Mouse (Mus musculus): ENCODE measurements around the gene Ddah1. TPM values are rescaled to one million over a fixed set of nuclear protein-coding genes. Genes with fewer than 3 reads are reported as not detected.

Ddah1 gene
- polyA plus RNA-seq, 1 experiment from 2014 or later = 55.0 TPM

DNA sequence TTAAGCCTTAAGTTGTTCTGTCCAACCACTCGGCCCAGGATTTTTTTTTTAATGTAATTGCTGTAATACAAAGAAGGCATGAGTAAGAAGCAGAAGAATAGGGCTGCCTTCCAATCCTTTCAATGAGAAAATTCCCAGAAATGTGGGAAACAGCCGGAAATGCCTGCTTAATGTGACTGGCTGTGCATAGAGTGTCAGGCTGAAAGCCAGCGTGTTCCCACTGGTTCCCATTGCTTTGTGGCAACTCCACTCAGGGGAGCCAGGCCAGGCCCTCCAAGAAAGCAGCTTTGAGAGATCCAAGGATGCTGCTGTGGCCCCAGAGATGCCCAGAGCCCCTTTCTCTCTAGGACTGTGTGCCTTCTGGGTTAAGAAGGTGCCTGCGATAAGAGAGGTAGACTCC lies 126.9 kb downstream of the Ddah1 start:
- Histone ChIP-seq H3K27ac (peak overlapping the region; percentile 42), H3K27me3 (ENCODE audit: insufficient read depth, poor library complexity, severe bottlenecking) (no peaks in the 10 kb centered on the region), H3K4me1 (peaks cover 34% of the 10 kb centered on the region), H3K4me3 (no peak overlapping the region), H3K36me3 (no peaks in the 10 kb centered on the region), H3K9me3 (no peaks in the 10 kb centered on the region)
- 73% methylated on average over 4 of the region's 4 CpGs for WGBS
- DNase-seq (ENCODE audit: low spot score) = no peak

DNA sequence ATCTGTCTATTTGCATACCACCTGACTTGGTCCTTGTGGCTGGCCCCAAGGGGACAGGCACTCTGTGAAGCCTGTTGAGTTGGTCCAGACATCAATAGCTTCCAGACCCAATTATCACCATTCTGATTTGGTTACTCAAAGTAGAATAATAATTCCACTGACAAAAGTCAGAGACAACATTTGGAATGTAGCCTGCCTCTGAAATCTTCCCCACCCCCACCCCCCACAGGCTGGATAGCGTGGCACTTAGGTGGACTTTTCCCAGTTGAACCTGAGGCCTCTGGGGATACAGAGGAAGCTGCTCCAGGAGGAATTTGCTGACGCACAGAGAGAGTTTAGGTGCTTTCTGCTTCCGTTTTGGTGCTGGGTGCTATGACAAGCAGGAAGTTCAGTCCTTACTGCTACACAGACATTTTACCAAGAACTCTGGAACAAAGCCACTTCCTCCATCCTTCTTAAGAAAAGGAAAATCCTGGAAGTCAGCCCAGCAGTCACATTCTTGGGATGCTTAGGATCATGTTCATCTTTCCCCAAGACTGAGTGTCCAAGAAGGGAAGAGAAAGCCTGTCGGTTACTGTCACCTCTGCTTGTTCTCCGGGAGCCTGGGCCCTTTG lies 127.5 kb downstream of the Ddah1 start:
- Histone ChIP-seq H3K9me3 (no peaks in the 10 kb centered on the region), H3K27me3 (ENCODE audit: insufficient read depth, poor library complexity, severe bottlenecking) (no peaks in the 10 kb centered on the region), H3K27ac (peak overlapping the region; percentile 71), H3K4me3 (no peak overlapping the region), H3K4me1 (peaks cover 37% of the 10 kb centered on the region), H3K36me3 (no peaks in the 10 kb centered on the region)
- 24% methylated on average over 5 of the region's 5 CpGs for WGBS
- DNase-seq (ENCODE audit: low spot score) = no peak

DNA sequence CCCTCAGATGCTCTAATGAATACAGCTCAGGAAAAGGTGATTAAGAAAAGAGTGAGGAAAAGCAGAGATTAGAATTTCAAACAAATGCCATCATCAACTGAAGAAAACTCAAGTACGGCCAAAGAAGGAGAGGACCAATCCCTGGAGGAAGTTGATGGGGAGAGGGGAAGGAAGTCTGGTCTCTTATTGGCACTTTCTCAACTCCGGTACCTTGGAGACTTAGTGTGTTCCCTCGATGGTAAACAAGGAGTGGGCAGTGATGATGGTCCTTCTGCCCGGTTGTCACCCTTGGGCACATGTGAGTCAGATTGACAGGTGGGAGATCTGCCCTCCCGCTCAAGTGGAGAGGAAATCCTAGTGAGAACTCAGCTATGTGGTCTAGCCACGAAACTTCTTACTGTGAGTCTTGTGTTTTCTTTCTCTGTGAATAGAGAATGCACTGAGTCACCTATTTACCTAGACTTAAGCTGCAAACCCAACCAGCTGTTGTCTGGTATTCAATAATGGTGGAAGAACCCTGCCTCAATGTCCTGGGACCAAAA lies 129.0 kb downstream of the Ddah1 start:
- peaks cover 41% of the 10 kb centered on the region for H3K4me1 ChIP-seq
- DNase-seq (ENCODE audit: low spot score) = no peak
- H3K27ac ChIP-seq = no peak overlapping the region
- H3K36me3 ChIP-seq = no peaks in the 10 kb centered on the region
- WGBS = 59% methylated on average over 6 of the region's 6 CpGs
- no peaks in the 10 kb centered on the region for H3K27me3 ChIP-seq (ENCODE audit: insufficient read depth, poor library complexity, severe bottlenecking)
- H3K4me3 ChIP-seq = no peak overlapping the region
- H3K9me3 ChIP-seq = no peaks in the 10 kb centered on the region

DNA sequence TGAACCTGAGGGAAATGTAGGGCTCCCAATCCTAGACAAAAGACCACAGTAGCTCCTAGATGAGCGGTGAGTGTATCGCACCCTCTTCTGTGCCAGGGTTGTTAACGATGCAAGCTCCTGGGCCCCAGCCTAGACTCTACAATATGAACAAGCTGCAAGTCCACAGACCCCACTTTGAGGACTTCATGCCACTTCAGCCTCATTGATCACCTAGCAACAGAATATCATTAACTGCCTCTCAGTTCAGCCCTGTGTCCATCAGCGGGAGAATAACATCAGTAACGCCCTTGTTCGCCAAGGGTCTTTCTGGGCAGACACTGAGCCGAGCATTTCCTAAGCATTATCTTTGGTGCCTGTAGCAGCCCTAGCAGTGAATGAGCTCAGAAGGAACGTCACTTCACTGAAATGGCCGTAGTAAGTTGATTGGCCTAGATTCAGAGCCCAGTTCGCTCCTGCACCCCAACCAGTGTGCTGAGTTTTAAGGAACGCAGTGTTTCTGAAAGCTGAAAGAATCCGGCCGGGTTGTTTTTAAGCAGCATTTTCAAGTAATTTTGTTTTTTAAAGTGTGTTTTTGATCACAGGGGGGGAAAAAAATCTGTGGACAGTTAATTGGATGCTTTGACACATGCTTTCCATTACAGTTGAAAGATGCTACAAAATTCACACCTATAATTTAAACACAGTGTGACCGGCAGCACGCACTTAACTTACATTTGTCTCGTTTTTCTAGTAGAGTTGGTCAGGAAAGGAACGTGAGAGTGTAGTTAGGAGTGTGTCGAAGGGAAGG lies 132.1 kb downstream of the Ddah1 start:
- 72% methylated on average over 18 of the region's 18 CpGs for WGBS
- peak overlapping the region; percentile 72 for H3K27ac ChIP-seq
- no peak for DNase-seq (ENCODE audit: low spot score)
- H3K27me3 ChIP-seq (ENCODE audit: insufficient read depth, poor library complexity, severe bottlenecking) = no peaks in the 10 kb centered on the region
- H3K4me1 ChIP-seq = peaks cover 36% of the 10 kb centered on the region
- no peaks in the 10 kb centered on the region for H3K36me3 ChIP-seq
- H3K9me3 ChIP-seq = no peaks in the 10 kb centered on the region
- no peak overlapping the region for H3K4me3 ChIP-seq

DNA sequence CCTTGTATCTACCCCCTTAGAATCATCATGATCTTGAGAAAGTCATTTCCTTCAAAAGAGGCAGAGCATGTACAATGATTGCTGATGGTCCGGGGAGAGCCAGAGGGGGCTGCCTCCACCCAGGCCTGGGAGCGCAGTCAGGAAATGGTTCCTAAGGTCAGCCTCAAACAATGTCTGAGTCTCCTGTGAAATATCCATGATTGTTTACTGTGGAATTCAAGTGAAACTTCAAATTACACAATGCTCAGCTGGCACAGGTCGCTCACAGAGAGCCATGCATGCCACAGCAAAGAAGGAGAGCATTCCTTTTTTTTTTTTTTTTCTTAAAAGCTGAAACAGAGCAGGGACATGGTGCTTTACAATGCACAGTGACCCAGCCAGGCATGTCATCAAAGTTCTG lies 134.0 kb downstream of the Ddah1 start:
- no peaks in the 10 kb centered on the region for H3K27me3 ChIP-seq (ENCODE audit: insufficient read depth, poor library complexity, severe bottlenecking)
- H3K9me3 ChIP-seq = no peaks in the 10 kb centered on the region
- WGBS = 73% methylated on average over 3 of the region's 3 CpGs
- H3K4me3 ChIP-seq = no peak overlapping the region
- no peak overlapping the region for H3K27ac ChIP-seq
- peaks cover 31% of the 10 kb centered on the region for H3K4me1 ChIP-seq
- H3K36me3 ChIP-seq = no peaks in the 10 kb centered on the region
- no peak for DNase-seq (ENCODE audit: low spot score)

DNA sequence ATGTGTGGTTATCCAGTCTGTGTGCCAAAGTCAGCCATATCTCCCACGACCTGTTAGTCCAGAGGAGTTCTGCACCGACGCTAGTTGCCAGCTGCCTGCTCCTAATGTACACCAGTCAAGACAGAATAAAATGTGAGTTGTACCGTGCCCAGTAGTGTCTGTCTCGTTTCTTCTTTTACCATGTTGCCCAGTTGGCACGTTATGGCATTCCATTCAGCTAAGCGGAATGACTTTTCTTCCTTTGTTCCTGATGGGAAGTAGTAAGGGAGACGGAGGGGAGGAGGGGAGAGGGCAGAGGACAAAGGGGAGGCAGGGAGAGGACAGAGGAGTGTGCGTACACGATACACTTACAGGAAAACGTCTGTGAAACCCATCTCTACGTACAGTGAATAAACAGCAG lies 135.7 kb downstream of the Ddah1 start:
- H3K27me3 ChIP-seq (ENCODE audit: insufficient read depth, poor library complexity, severe bottlenecking) = no peaks in the 10 kb centered on the region
- WGBS = 81% methylated on average over 12 of the region's 12 CpGs
- no peak for DNase-seq (ENCODE audit: low spot score)
- H3K36me3 ChIP-seq = no peaks in the 10 kb centered on the region
- no peak overlapping the region for H3K4me3 ChIP-seq
- H3K9me3 ChIP-seq = no peaks in the 10 kb centered on the region
- H3K4me1 ChIP-seq = peaks cover 35% of the 10 kb centered on the region
- H3K27ac ChIP-seq = no peak overlapping the region

DNA sequence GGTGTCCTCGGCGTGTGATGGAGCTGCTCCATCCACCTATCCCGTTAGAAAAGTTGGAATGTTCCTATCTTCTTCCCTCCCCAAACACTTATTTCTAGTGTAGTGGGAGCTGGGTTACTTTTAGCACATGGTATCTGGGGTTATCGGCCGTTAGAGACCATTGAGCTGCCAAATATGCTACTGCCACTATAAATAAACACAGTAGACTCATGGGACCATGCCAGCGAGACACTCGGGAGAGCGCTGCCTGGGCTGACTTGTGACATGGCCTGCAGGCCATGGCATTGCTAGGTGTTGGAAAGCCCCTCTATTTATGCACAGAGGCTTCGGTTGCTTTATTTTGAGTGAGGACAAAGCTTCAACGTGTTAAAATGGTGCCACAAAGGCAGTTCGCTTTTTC lies 139.3 kb downstream of the Ddah1 start:
- WGBS = 43% methylated on average over 11 of the region's 11 CpGs
- Histone ChIP-seq H3K27ac (peak overlapping the region; percentile 74; the same call in 1 of the 2 replicates), H3K9me3 (no peaks in the 10 kb centered on the region), H3K4me1 (peaks cover 33% of the 10 kb centered on the region), H3K36me3 (no peaks in the 10 kb centered on the region), H3K27me3 (ENCODE audit: insufficient read depth, poor library complexity, severe bottlenecking) (no peaks in the 10 kb centered on the region), H3K4me3 (no peak overlapping the region)
- peak; percentile 79 for DNase-seq (ENCODE audit: low spot score)

DNA sequence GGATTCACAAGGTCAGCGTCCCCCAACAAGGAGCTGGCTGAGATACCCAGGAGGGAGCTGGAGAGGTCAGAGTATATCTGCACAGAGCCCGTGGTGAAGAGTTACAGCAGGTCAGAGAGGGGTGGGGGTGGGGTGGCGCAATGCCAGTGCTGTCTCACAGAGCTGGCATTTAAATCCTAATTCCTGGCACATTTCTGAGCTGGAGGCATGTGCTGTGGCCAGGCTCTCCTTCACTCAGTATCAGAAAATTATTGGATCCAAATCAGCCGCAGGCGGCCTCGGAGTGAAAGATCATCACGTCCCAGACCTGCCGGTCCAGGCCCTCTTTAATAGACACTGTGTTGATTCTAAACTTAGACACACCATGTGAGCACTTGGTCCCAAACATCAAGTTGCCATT lies 141.4 kb downstream of the Ddah1 start:
- Histone ChIP-seq H3K27ac (peak overlapping the region; percentile 75), H3K9me3 (no peaks in the 10 kb centered on the region), H3K36me3 (no peaks in the 10 kb centered on the region), H3K27me3 (ENCODE audit: insufficient read depth, poor library complexity, severe bottlenecking) (no peaks in the 10 kb centered on the region), H3K4me3 (no peak overlapping the region), H3K4me1 (peaks cover 33% of the 10 kb centered on the region)
- DNase-seq (ENCODE audit: low spot score) = no peak
- WGBS = 66% methylated on average over 8 of the region's 8 CpGs

DNA sequence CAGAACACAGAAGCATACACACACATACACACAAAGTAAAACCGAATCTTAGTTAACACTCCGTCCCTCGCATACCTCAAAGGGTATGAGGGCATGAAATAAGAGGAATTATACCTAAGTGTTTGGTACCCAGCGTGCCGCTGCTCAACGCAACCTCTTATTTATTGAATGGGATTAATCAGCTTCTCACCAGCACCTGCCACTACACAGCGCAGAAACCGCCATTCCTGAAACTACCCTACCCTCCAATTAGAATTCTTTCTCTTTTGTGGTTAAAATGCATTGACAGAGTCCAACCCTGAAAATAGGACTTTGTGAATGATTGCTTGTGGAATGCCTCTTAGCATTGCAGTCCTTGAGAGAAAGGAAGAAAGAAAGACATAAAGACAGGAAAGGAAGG lies 145.1 kb downstream of the Ddah1 start:
- DNase-seq (ENCODE audit: low spot score) = no peak
- Histone ChIP-seq H3K27ac (no peak overlapping the region), H3K9me3 (no peaks in the 10 kb centered on the region), H3K4me3 (no peak overlapping the region), H3K36me3 (no peaks in the 10 kb centered on the region), H3K4me1 (peaks cover 18% of the 10 kb centered on the region), H3K27me3 (ENCODE audit: insufficient read depth, poor library complexity, severe bottlenecking) (no peaks in the 10 kb centered on the region)
- WGBS = 92% methylated on average over 8 of the region's 8 CpGs

DNA sequence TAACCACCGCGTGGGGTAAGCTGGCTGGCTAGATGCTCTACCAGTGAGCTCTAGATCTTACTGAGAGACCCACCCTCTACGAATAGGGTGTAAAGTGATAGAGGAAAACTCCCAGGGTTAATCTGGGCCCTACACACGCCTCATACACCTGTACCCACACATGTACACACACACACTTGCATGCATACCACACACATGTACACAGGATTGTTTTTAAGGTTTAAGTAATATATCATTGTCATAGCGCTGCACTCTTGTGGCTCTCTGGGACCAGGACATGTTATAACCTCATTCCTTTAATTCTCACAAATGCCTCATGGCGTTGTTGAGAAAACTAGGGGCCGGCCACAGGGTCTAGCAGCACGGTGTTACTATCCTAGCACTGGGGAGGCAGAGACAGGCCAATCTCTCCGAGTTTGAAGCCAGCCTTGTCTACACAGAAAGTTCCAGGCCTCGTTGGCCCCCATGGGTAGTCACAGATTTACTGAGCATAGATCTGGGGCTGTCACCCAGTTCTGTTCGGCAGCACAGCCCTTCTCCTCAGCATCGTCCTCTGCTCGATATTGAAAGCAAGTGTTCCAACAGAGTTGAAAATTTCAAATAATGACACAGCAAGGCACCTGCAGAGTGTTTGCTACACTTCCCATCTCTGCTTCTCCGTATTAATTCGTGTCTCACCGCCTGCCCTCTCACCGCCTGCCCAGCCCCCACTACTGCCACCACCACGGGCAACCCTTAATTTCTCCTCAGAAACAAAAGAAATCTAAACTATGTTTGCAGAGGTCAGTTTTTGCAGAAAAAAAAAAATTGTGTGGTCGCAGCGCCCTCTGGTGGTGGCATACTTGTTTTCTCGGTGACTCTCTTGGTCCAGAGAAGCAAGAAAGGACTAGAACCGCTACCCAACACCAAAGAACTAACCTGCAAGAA lies 146.6 kb downstream of the Ddah1 start:
- peak; percentile 81 for DNase-seq (ENCODE audit: low spot score)
- Histone ChIP-seq H3K4me3 (peak overlapping the region; percentile 29; the same call in 1 of the 2 replicates), H3K4me1 (peaks cover 10% of the 10 kb centered on the region), H3K9me3 (no peaks in the 10 kb centered on the region), H3K36me3 (no peaks in the 10 kb centered on the region), H3K27me3 (ENCODE audit: insufficient read depth, poor library complexity, severe bottlenecking) (no peaks in the 10 kb centered on the region), H3K27ac (peak overlapping the region; percentile 68; the same call in 1 of the 2 replicates)
- 49% methylated on average over 22 of the region's 22 CpGs for WGBS

DNA sequence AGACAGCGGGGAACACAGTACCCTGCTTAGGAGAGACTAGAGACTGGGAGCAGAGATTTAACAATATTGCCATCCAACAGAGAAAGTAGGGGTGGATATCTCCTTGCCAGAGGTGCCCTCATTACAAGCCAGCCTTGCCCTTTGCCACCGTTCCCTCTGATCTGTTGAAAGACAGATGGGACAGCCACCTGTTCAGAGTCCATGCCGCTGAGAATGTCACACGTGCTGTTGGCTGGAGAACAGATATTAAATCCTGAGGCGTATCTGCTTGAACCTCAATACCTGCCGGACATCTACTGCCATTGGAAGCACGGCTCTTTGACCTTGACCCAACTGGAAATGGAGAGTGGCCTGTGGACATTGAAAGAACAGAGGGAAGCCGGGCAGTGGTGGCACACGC lies 148.1 kb downstream of the Ddah1 start:
- Histone ChIP-seq H3K27ac (no peak overlapping the region), H3K27me3 (ENCODE audit: insufficient read depth, poor library complexity, severe bottlenecking) (no peaks in the 10 kb centered on the region), H3K4me3 (no peak overlapping the region), H3K4me1 (peaks cover 8% of the 10 kb centered on the region; the same call in 1 of the 2 replicates), H3K9me3 (no peaks in the 10 kb centered on the region), H3K36me3 (no peaks in the 10 kb centered on the region)
- DNase-seq (ENCODE audit: low spot score) = no peak
- whole genome bisulfite sequencing = 90% methylated on average over 9 of the region's 9 CpGs

DNA sequence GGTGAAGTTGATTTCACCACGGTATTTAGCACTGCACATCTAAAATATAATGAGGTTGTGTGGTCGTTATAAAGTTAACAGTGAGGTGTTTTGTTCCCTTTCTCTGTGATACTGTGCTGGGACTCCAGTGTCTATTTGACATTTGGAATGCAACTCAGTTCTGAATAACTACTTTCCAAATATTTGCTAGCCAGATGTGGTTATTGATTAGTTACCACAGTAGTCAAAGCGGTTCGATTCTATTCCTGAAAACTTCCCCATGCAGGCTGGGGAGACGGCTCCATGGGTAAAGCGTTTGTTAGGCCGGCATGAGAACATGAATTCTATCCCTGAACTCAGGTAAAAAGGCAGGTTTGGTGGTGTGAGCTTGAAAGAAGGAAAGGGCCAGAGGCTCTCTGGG lies 154.0 kb downstream of the Ddah1 start:
- no peak overlapping the region for H3K27ac ChIP-seq
- no peak for DNase-seq (ENCODE audit: low spot score)
- no peaks in the 10 kb centered on the region for H3K9me3 ChIP-seq
- no peak overlapping the region for H3K4me3 ChIP-seq
- H3K36me3 ChIP-seq = no peaks in the 10 kb centered on the region
- H3K4me1 ChIP-seq = peaks cover 25% of the 10 kb centered on the region
- 88% methylated on average over 7 of the region's 7 CpGs for WGBS
- no peaks in the 10 kb centered on the region for H3K27me3 ChIP-seq (ENCODE audit: insufficient read depth, poor library complexity, severe bottlenecking)
